Mouse (Mus musculus): ENCODE results near the gene Gna11.

Gene Gna11

GRCm38 (mm10) chr10:81542727-81543460, 2.1 kb downstream of the Gna11 start:
- no peak for DNase-seq (ENCODE audit: low spot score)

- DNase-seq (ENCODE audit: low spot score): no peak
Measured at GRCm38 (mm10) chr10:81541803-81542202, 3.2 kb downstream of the Gna11 start.

- no peak for DNase-seq (ENCODE audit: low spot score)
Measured at GRCm38 (mm10) chr10:81541363-81541762, 3.6 kb downstream of the Gna11 start.

- DNase-seq (ENCODE audit: low spot score): no peak
Measured at GRCm38 (mm10) chr10:81538321-81539048, 6.5 kb downstream of the Gna11 start.

GRCm38 (mm10) chr10:81537429-81537828, 7.6 kb downstream of the Gna11 start:
- no peak for DNase-seq (ENCODE audit: low spot score)

- no peak for DNase-seq (ENCODE audit: low spot score)
Measured at GRCm38 (mm10) chr10:81536734-81537133, 8.3 kb downstream of the Gna11 start.

GRCm38 (mm10) chr10:81534826-81535225, 10.2 kb downstream of the Gna11 start:
- DNase-seq (ENCODE audit: low spot score): no peak

- peak; percentile 89 for DNase-seq (ENCODE audit: low spot score)
Measured at GRCm38 (mm10) chr10:81526779-81527178, 18.2 kb downstream of the Gna11 start.

- no peak for DNase-seq (ENCODE audit: low spot score)
Measured at GRCm38 (mm10) chr10:81525017-81525694, 19.8 kb downstream of the Gna11 start.

- DNase-seq (ENCODE audit: low spot score): no peak
Measured at GRCm38 (mm10) chr10:81524051-81524605, 20.9 kb downstream of the Gna11 start, which contains the start of gene Gna15. Gene Gna15, minus strand, starts transcription at chr10:81524225.

GRCm38 (mm10) chr10:81523570-81523969, 21.4 kb downstream of the Gna11 start:
- peak; percentile 19 for DNase-seq (ENCODE audit: low spot score)

- DNase-seq (ENCODE audit: low spot score): no peak
Measured at GRCm38 (mm10) chr10:81523142-81523541, 21.8 kb downstream of the Gna11 start.

- no peak for DNase-seq (ENCODE audit: low spot score)
Measured at GRCm38 (mm10) chr10:81519978-81520365, 25.0 kb downstream of the Gna11 start.

GRCm38 (mm10) chr10:81519227-81519977, 25.6 kb downstream of the Gna11 start:
- DNase-seq (ENCODE audit: low spot score): no peak

GRCm38 (mm10) chr10:81518546-81518945, 26.4 kb downstream of the Gna11 start:
- DNase-seq (ENCODE audit: low spot score): peak; percentile 76

GRCm38 (mm10) chr10:81517227-81517626, 27.8 kb downstream of the Gna11 start:
- DNase-seq (ENCODE audit: low spot score): no peak

GRCm38 (mm10) chr10:81513798-81514197, 31.2 kb downstream of the Gna11 start:
- DNase-seq (ENCODE audit: low spot score): no peak

- no peak for DNase-seq (ENCODE audit: low spot score)
Measured at GRCm38 (mm10) chr10:81510246-81510810, 34.7 kb downstream of the Gna11 start.

GRCm38 (mm10) chr10:81507691-81508489, 37.1 kb downstream of the Gna11 start:
- no peak for DNase-seq (ENCODE audit: low spot score)

GRCm38 (mm10) chr10:81507095-81507494, 37.9 kb downstream of the Gna11 start:
- DNase-seq (ENCODE audit: low spot score): no peak

Measured in embryo, embryonic 10 days (tissue).